Mouse (Mus musculus) adrenal gland, adult 2 months (tissue): ENCODE results near the gene Ccdc191. TPM values are rescaled to one million over a fixed set of nuclear protein-coding genes. Genes with fewer than 3 reads are reported as not detected.

Source experiments
- DNase-seq: peaks from one replicate; pipeline ENCODE4 v3.0.0; 2021
- long read RNA-seq: library from polyadenylated mRNA; stranded (forward); transcript quantifications from one replicate; pipeline ENCODE4 v2.0.0, GENCODE M21; 2021
- polyA plus RNA-seq: library from polyadenylated mRNA; depleted of rRNA; stranded (reverse); fragments of >200 nt; gene quantifications from 2 replicates; pipeline ENCODE4 v1.2.3, GENCODE M21; 2012; rRNA removed
- total RNA-seq, 2 experiments: library from RNA; stranded (reverse); gene quantifications; 2 replicates each; pipeline ENCODE4 v1.2.3; 2021

Gene Ccdc191
- total RNA-seq (1 to 10 TPM; 4.7 to 6.0 TPM), polyA plus RNA-seq (0.86 and 1.6 TPM in 2 replicates)
- long read RNA-seq, partial matches to known transcripts = 0 of 4 reads
- long read RNA-seq, other reads (novel, unspliced or antisense) = 2 of 4 reads

DNA sequence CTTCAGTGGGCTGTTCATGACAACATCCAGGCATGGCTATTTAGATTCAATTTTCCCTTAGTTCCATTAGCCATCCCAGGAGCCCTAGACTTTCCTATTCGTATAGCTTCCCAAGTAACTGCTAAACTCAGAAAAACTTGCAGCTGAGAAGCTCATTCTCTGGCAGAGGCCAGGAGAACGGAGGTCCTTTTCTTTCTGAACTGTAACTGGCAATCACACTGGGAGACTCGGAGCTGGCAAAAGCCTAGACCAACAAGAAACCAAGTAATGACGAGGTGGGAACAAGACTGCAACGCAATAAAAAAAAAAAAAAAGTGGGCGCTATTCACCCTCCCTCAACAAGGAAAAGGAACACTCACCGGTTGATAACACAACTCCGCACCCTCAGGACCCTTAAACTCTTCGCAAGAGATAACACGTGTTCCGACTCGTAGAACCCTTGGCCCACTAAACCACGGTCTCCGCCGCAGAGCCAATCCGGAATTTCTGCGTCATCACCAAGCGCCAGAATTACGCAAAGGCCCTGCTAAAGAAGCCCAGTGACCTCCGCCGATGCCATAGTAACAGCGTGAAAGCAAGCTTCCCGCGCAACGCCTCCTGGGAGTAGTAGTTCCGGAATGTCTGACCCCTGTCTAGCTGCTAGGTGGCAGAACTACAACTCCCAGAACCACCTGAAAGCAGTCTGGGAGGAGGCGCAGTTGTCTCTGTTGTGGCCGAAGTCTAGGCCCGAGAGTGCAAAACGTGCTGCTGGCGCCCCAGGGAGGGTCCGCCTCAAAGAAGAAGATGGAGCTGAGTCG, at the start of gene Ccdc191:
Ccdc191 (plus strand) TSS at position 593 of the 797 bp plus-strand sequence.
- DNase-seq = peak; percentile 99

GRCm38 (mm10) chr16:43841236-43841635, 48.4 kb upstream of the Ccdc191 start:
- DNase-seq = no peak

GRCm38 (mm10) chr16:43849839-43850238, 39.8 kb upstream of the Ccdc191 start:
- DNase-seq = no peak

GRCm38 (mm10) chr16:43858941-43859476, 30.6 kb upstream of the Ccdc191 start:
- DNase-seq = no peak

- DNase-seq = no peak
Observed at GRCm38 (mm10) chr16:43860624-43861023, 29.0 kb upstream of the Ccdc191 start.

GRCm38 (mm10) chr16:43869805-43870204, 19.8 kb upstream of the Ccdc191 start:
- no peak for DNase-seq

- DNase-seq = peak; percentile 40
Observed at GRCm38 (mm10) chr16:43871419-43871818, 18.2 kb upstream of the Ccdc191 start.

DNA sequence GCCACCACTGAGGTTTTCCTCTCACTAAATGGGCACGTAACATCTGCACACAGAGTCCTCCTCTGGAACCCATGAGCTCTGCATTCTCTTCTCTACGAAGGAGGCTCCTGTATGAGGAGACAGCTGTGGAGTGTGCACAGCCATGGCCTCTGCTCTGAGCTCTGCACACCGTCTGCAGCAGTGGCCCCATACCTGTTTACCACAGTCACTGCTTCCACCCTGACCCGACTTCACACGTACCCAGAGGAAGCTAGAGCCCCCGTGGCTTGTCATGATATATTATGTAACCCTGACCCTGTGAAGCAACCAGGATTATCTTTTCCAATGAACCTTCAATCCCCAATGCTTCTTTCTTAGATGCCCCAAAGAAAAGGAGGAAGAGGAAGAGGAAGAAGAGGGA, 9.8 kb upstream of the Ccdc191 start:
- DNase-seq = no peak

- DNase-seq = no peak
Observed at GRCm38 (mm10) chr16:43881636-43882035, 8.0 kb upstream of the Ccdc191 start.

- DNase-seq = no peak
Observed at GRCm38 (mm10) chr16:43882329-43882728, 7.3 kb upstream of the Ccdc191 start.

- DNase-seq = no peak
Observed at GRCm38 (mm10) chr16:43890005-43890336, 371 bp downstream of the Ccdc191 start.

GRCm38 (mm10) chr16:43890747-43891336, 1.2 kb downstream of the Ccdc191 start:
- DNase-seq = no peak

- no peak for DNase-seq
Observed at GRCm38 (mm10) chr16:43894501-43894900, 4.9 kb downstream of the Ccdc191 start.

GRCm38 (mm10) chr16:43900138-43900537, 10.5 kb downstream of the Ccdc191 start:
- no peak for DNase-seq

DNA sequence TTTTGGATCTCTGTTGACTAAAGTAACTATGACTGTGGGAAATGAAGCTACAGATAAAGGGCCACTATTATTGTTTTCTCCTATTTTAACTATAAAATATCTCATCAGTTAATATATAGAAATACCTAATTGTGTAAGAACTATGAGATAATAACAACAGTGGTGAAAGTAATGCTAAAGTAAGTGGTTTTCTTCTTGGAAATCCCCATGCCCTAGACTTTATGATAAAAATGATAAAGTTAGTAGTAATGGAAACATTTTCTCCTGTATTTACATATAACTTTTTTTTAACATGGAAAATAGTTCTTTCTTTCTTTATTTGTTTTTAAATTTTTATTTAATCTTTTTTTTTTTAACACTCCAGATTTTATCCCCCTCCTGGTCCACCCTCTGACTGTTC, 11.0 kb downstream of the Ccdc191 start:
- no peak for DNase-seq

DNA sequence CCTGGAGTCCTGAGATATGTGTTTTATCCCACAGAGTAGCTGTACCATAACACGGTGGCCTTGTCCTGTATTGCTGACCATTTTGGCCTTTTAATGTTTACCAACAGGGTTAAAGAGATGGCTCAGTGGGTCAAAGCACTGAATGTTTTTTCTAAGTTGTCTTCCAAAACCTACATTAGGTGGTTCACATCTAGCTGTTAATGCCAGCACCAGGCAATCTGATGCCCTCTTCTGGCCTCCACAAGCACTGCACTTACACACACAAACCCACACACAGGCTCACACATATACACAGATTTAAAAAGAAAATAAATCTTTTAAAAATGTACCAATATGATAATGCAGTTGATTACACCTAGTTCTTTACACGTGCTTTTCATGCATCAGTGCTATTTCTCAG, 19.3 kb downstream of the Ccdc191 start:
- no peak for DNase-seq

- DNase-seq = no peak
Observed at GRCm38 (mm10) chr16:43918867-43919266, 29.3 kb downstream of the Ccdc191 start.

GRCm38 (mm10) chr16:43922024-43922423, 32.4 kb downstream of the Ccdc191 start:
- DNase-seq = no peak

GRCm38 (mm10) chr16:43922630-43923029, 33.0 kb downstream of the Ccdc191 start:
- DNase-seq = no peak

GRCm38 (mm10) chr16:43925001-43925558, 35.5 kb downstream of the Ccdc191 start:
- no peak for DNase-seq

DNA sequence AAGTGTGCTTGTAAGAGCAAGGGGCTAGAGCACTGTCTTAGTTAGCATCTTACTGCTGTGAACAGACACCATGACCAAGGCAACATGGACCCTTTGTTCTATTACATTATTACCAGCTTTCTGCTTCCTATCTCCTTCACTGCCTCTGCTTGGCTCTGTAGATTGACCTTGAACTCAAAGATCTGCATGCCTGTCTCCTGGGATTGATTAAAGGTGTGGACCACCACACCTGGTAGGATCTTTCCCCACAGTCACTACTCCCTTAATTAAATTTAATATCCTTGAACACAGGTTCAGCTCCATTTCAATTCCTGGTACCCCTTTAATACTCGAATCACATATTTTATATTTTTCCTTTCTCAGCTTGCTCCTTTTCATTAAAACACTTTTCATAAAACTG, 36.2 kb downstream of the Ccdc191 start:
- no peak for DNase-seq

DNA sequence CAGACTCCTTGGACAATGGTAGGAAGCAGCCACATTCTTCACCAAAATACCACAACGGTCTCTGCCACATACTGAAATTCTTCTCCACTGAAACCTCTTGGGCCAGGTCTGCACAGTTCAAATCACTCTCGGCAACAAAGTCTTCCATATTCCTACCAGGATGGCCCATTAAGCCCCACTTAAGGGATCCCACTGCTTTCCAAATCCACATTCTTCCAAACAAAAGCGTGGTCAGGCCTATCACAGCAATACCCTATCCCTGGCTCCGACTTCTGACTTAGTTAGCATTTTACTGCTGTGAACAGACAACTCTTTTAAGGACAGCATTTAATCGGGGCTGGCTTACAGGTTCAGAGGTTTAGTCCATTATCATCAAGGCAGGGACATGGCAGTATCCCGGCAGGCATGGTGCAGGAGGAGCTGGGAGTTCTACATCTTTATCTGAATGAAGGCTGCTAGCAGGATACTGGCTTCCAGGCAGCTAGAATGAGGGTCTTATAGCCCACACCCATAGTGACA, 36.8 kb downstream of the Ccdc191 start, which contains the start of gene Qtrt2:
Qtrt2 (minus strand) TSS at position 469 of the 519 bp plus-strand sequence.
- no peak for DNase-seq

GRCm38 (mm10) chr16:43930577-43930976, 41.0 kb downstream of the Ccdc191 start:
- DNase-seq = no peak
